Mouse (Mus musculus) megakaryocyte, embryonic 14.5 days (primary cell): ENCODE results near the gene Stra6.

Experiments used
- FLI1 ChIP-seq: IDR thresholded peaks from 2 replicates; pipeline ENCODE4 v1.6.1; 2012; ENCODE audit warnings: low read length, inconsistent platforms, mixed read lengths
- GATA1 ChIP-seq: IDR thresholded peaks from 3 replicates; pipeline ENCODE4 v1.6.1; 2012; ENCODE audit warnings: mixed read lengths, low read length, inconsistent platforms, borderline replicate concordance

DNA sequence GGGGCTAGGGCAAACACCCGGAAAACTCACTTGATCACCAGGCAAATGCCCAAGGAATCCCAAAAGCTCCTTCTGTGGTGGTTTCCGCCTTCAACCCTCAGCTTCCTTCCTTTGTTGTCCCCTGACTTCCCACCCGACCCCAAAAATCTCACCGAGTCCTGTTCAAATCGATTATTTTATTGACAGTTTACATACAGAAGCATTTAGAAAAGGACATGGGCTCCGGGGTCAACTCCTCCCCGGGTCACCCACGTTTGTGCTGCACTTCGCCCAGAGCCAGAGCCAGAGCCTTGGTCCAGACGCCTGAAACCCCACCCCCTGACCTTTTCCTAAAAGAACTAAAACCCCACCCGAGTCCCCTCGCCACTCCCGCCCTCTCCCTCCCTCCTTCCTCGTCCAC is 132.6 kb downstream of the Stra6 start:
- TF ChIP-seq GATA1: no peak
- TF ChIP-seq FLI1: no peak
